Mouse (Mus musculus) liver, embryonic 15.5 days (tissue): ENCODE data around the gene Ccdc130. TPM values are rescaled to one million over a fixed set of nuclear protein-coding genes. Genes with fewer than 3 reads are reported as not detected.

Experiments
- ATAC-seq: fragments of 200-750 bp; cut with Nextera tagmentation; 2 replicates; pipeline ENCODE4 v1.8.0; 2017; ENCODE audit warnings: moderate number of reproducible peaks, mild to moderate bottlenecking, moderate library complexity; ENCODE audit not compliant: insufficient read depth
- H3K27ac ChIP-seq: fragments of 300-500 bp; sonication (generic); replicated peaks from 2 replicates; pipeline ENCODE4 v1.5.1; 2015; ENCODE audit warnings: mild to moderate bottlenecking, inconsistent platforms
- H3K27me3 ChIP-seq: fragments of 300-500 bp; sonication (generic); 2 replicates; pipeline ENCODE4 v1.6.1; 2015; ENCODE audit warnings: mild to moderate bottlenecking, inconsistent platforms
- H3K36me3 ChIP-seq: fragments of 300-500 bp; sonication (generic); replicated peaks from 2 replicates; pipeline ENCODE4 v1.6.1; 2015; ENCODE audit warnings: moderate library complexity, mild to moderate bottlenecking, inconsistent platforms
- H3K4me1 ChIP-seq: fragments of 300-500 bp; sonication (generic); replicated peaks from 2 replicates; pipeline ENCODE4 v1.6.1; 2015; ENCODE audit warnings: inconsistent platforms
- H3K4me2 ChIP-seq: fragments of 300-500 bp; sonication (generic); 2 replicates; pipeline ENCODE4 v1.6.1; 2015; ENCODE audit warnings: moderate library complexity, mild to moderate bottlenecking, inconsistent platforms
- H3K4me3 ChIP-seq: fragments of 300-500 bp; sonication (generic); replicated peaks from 2 replicates; pipeline ENCODE4 v1.5.1; 2015; ENCODE audit warnings: mild to moderate bottlenecking, inconsistent platforms
- H3K9ac ChIP-seq: fragments of 300-500 bp; sonication (generic); 2 replicates; pipeline ENCODE4 v1.6.1; 2015; ENCODE audit warnings: moderate library complexity, mild to moderate bottlenecking, inconsistent platforms
- H3K9me3 ChIP-seq: fragments of 300-500 bp; sonication (generic); replicated peaks from 2 replicates; pipeline ENCODE4 v1.6.1; 2016; ENCODE audit warnings: inconsistent platforms
- WGBS: fragments of 180-500 bp; shearing (Covaris S2); methylation state at CpG from one replicate; pipeline ENCODE4 v1.1.7; 2015; ENCODE audit warnings: mixed read lengths; ENCODE audit not compliant: insufficient replicate concordance; 5-methylcytosine and 5-hydroxymethylcytosine counted together
- microRNA counts: library from miRNA; unstranded; fragments of <30 nt; microRNA quantifications from one replicate; lab custom pipeline; 2016
- microRNA-seq: library from miRNA; unstranded; fragments of <30 nt; microRNA quantifications from one replicate; pipeline ENCODE4, GENCODE M21; 2016
- polyA plus RNA-seq: library from polyadenylated mRNA; unstranded; fragments of >200 nt; fragmentation: Nextera tagmentation; extraction: Ambion mirVana; gene quantifications from 2 replicates; pipeline ENCODE4 v1.2.1, GENCODE M21; 2015

The Ccdc130 gene
- polyA plus RNA-seq, 1 experiment from 2014 or later, result 7.3 TPM

DNA sequence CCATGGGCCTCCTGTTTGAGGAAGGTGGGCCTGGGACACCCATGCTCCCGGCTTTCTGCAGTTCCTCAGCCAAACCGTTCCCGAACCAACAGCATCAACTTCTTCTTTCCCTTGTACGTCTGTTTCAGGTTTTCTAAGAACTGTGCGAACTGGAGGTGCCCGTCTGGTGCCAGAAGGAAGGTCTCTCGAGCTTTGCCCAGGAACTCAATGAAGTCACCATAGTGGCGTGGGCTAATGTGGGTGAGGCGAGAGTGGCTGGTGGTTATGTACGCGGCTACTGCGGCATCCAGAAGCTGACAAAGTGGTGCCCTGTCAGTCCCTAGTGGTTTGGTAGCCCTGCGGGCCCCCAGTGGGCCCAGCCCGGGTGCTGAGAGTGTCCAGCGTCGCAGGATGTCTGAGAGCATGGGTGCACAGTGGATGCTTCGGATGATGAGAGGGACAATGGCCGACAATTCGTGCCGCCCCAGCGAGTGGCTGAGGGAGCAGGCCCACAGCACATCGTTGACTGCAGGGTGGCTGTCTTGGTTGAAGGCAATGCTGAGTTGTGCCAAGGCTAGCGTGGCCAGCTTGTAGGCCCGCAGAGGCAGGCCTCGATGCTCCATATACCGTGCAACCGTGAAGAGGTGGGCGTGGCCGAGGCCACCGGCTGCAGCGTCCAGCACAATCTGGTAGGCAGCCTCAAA is 58.2 kb downstream of the Ccdc130 start:
- H3K36me3 ChIP-seq, result peaks cover 14% of the 10 kb centered on the region
- no peaks in the 10 kb centered on the region for H3K9me3 ChIP-seq
- no peak for ATAC-seq
- WGBS, result 80% methylated on average over 31 of the region's 31 CpGs
- no peak overlapping the region for H3K9ac ChIP-seq
- H3K4me2 ChIP-seq, result no peak overlapping the region
- peaks cover 28% of the 10 kb centered on the region for H3K4me1 ChIP-seq
- H3K27me3 ChIP-seq, result no peaks in the 10 kb centered on the region
- H3K4me3 ChIP-seq, result no peak overlapping the region
- no peak overlapping the region for H3K27ac ChIP-seq

DNA sequence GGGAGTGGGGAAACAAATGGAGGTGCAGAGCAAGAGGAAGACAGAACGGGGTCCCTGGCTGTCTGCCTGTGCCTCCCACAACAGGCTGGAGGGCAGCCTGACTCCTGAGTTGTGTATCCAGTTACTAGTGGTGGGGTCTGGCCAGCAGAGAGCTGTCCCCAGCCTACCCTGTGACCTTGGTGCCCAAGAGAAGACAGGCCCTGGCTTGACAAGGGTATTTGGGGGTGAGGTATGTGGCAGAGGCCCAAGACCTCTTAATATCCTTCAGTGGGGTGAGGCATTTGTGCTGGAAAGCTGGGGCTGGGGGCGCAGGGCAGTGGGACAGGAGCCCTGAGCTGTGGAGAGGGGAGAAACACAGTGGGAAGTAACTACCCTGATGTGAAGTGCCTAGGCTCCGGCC is 59.0 kb downstream of the Ccdc130 start:
- Histone ChIP-seq H3K9ac (no peak overlapping the region), H3K9me3 (no peaks in the 10 kb centered on the region), H3K36me3 (peaks cover 17% of the 10 kb centered on the region), H3K4me3 (no peak overlapping the region), H3K4me2 (no peak overlapping the region), H3K27me3 (no peaks in the 10 kb centered on the region), H3K4me1 (peaks cover 28% of the 10 kb centered on the region), H3K27ac (no peak overlapping the region)
- 75% methylated on average over 3 of the region's 3 CpGs for WGBS
- no peak for ATAC-seq

DNA sequence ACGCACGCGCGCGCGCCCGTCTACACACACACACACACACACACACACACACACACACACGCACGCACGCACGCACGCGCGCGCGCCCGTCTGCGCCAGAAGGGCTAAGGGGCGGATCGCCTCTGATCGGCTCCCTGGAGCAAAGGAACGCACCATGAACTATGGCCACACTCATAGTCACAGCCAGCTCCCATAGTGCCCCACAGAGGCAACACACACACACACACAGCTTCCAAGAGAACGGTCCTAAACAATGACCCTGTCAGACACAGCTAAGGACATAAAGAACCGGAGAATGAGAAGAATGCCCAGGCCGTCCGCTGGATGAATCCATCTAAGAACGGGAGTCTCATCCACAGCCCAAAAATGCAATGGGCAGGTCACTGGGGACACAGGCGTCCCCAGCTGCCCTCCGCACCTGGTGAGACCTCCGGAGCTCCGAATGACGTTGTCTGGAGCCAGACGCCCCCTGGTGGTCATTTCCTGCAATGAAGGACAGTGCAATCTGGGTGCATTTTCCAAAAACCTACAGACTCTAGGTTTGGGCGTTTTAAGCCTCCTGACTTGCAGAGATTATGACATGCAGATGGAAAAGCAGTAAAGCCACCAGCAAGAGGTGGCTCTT is 59.9 kb downstream of the Ccdc130 start:
- Histone ChIP-seq H3K4me1 (peaks cover 28% of the 10 kb centered on the region), H3K9me3 (no peaks in the 10 kb centered on the region), H3K4me3 (no peak overlapping the region), H3K36me3 (peaks cover 14% of the 10 kb centered on the region), H3K27me3 (no peaks in the 10 kb centered on the region), H3K9ac (no peak overlapping the region), H3K27ac (no peak overlapping the region), H3K4me2 (peak overlapping the region; percentile 28; the same call in 1 of the 2 replicates)
- no peak; the same call in 1 of the 2 replicates for ATAC-seq
- WGBS, result 60% methylated on average over 34 of the region's 34 CpGs

DNA sequence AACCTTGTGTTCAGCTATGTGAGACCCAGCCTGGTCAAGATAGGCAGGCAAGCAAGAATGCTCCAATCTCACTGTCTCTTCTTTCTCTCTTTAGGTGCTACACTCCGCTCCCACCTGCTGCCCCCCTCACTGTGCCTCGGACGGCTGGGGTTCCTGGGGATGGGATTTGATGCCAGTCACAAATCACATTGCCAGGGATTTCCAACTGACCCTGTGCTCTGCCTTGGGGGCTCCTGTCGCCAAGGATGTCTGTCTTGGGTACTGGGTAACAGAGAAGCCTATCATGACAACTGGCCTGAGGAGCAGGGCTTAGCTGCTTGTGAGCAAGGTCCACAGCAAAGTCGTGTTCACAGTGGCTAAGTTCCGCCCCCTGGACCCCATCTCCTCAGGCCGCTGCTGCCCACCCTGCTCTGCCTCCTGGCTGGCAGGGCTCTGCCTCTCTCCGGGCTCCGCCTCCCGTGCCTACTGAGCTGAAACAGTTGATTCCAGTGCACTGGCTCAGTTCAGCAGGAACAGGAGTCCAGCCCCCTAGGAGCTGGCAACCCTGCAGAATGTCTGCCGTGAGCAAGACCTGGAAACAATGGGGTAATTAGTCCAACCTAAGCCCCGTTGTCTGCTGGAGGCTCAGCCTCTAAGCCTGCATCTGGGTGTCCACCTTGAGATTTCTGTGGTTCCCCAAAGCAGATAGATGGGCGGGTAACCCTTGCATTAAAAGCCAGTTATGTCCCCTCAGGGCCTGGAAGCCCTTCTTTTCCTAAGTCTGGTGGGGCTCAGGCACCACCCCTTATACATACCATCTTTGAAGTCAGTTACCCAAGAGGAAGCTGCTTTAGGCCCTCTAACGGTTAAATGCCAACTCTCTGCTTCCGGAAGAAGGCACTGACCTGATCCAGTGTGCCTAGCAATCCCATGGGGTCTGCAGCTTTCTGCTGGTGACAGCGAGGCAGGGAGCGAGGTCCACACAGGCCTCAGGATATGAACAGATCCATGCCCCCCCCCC is 61.5 kb downstream of the Ccdc130 start:
- H3K27ac ChIP-seq, result peak overlapping the region; percentile 64
- H3K4me3 ChIP-seq, result no peak overlapping the region
- 43% methylated on average over 17 of the region's 17 CpGs for WGBS
- H3K4me2 ChIP-seq, result peak overlapping the region; percentile 29; the same call in 1 of the 2 replicates
- H3K4me1 ChIP-seq, result peaks cover 33% of the 10 kb centered on the region
- ATAC-seq, result no peak
- H3K27me3 ChIP-seq, result peaks cover 6% of the 10 kb centered on the region
- H3K36me3 ChIP-seq, result peaks cover 14% of the 10 kb centered on the region; the same call in 1 of the 2 replicates
- H3K9me3 ChIP-seq, result no peaks in the 10 kb centered on the region
- no peak overlapping the region for H3K9ac ChIP-seq

DNA sequence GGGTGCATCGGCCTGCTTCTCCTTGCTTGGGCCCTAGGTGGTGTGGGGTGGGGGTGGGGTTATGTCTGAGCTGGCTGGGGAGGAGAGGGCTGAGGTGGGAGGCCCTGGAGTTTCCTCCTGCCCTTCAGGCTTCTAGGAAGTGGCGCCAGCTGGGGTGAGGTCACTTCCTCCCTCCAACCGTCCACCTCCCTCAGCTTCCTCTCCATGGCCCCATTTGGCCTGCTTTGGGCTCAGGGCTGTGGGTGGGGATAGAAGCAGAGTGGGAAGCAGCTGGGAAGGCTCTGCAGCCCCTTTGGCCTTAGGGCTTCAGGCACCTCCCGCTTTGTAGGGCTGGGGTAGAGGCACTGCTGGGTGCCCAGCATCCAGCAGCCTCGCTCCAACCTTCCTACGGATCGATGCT is 62.4 kb downstream of the Ccdc130 start:
- peak overlapping the region; percentile 29 for H3K4me2 ChIP-seq
- H3K27me3 ChIP-seq, result peaks cover 15% of the 10 kb centered on the region
- peak; percentile 14; the same call in 1 of the 2 replicates for ATAC-seq
- H3K4me3 ChIP-seq, result no peak overlapping the region
- H3K4me1 ChIP-seq, result peaks cover 42% of the 10 kb centered on the region
- peak overlapping the region; percentile 64 for H3K27ac ChIP-seq
- no peak overlapping the region for H3K9ac ChIP-seq
- no peaks in the 10 kb centered on the region for H3K9me3 ChIP-seq
- WGBS, result 31% methylated on average over 7 of the region's 7 CpGs
- peaks cover 14% of the 10 kb centered on the region; the same call in 1 of the 2 replicates for H3K36me3 ChIP-seq

MicroRNAs encoded within 50 kb of the gene (microRNA counts, 519-probe panel; counts per million panel counts)
- microRNA mmu-miR-23a (lab: Ali Mortazavi, UCI), result 4,050 counts per million, percentile 83 among the panel's probes with 10 or more counts
- 3,992 counts per million, percentile 81 among the panel's probes with 10 or more counts for microRNA mmu-miR-27a (lab: Ali Mortazavi, UCI)

Small RNAs within 50 kb of the gene (microRNA-seq; reads per million reads assigned to microRNA genes)
- gene Mir23a, result 18,452 reads per million, percentile 96 among the genes with 10 or more reads in this experiment
- not detected for gene Mir24-2
- 368 reads per million, percentile 67 among the genes with 10 or more reads in this experiment for gene Mir27a
- not detected for gene Mir3074-2

Other genes with a start within 250 kb of the Ccdc130 start
- gene Palm3, start 248.9 kb downstream of the Ccdc130 start, polyA plus RNA-seq, result 0.15 and 0.23 TPM in 2 replicates
- gene Il27ra, start 227.8 kb downstream of the Ccdc130 start, polyA plus RNA-seq, result 0.74 and 1.3 TPM in 2 replicates
- gene Rln3, start 225.4 kb downstream of the Ccdc130 start, polyA plus RNA-seq, result 0.15 TPM in 1 of 2 replicates, not detected in the other
- 0.24 and 0.30 TPM in 2 replicates for gene Gm10643, start 205.2 kb downstream of the Ccdc130 start, polyA plus RNA-seq
- gene Rfx1, start 203.5 kb downstream of the Ccdc130 start, polyA plus RNA-seq, result 2.4 and 2.9 TPM in 2 replicates
- gene Dcaf15, start 165.6 kb downstream of the Ccdc130 start, polyA plus RNA-seq, result 3.2 and 3.5 TPM in 2 replicates
- gene Podnl1, start 144.4 kb downstream of the Ccdc130 start, polyA plus RNA-seq, result not detected in 2 replicates
- gene Cc2d1a, start 122.4 kb downstream of the Ccdc130 start, polyA plus RNA-seq, result 5.4 and 5.5 TPM in 2 replicates
- 0.25 and 0.41 TPM in 2 replicates for gene 4930432K21Rik, start 122.4 kb downstream of the Ccdc130 start, polyA plus RNA-seq
- gene Nanos3, start 85.2 kb downstream of the Ccdc130 start, polyA plus RNA-seq, result 0.31 TPM in 2 replicates
- gene Zswim4, start 33.3 kb downstream of the Ccdc130 start, polyA plus RNA-seq, result 2.0 and 2.5 TPM in 2 replicates
- gene D8Ertd738e, start 20.7 kb downstream of the Ccdc130 start, polyA plus RNA-seq, result 176 and 183 TPM in 2 replicates
- gene Mri1, start 13.1 kb downstream of the Ccdc130 start, polyA plus RNA-seq, result 28.6 and 30.5 TPM in 2 replicates
- gene Cacna1a, start 118.1 kb upstream of the Ccdc130 start, polyA plus RNA-seq, result 0.15 and 0.26 TPM in 2 replicates